Mouse (Mus musculus) spleen, postnatal 14 days (tissue): ENCODE measurements around the gene Unc93b1.

ENCODE experiments used
- DNase-seq, 2 experiments: peaks; one replicate each; pipeline ENCODE4 v3.0.0; 2021 to 2022; ENCODE audit warnings: low spot score in 2 of 2

Gene Unc93b1

GRCm38 (mm10) chr19:3983527-3984200, 48.7 kb downstream of the Unc93b1 start:
- no peak for DNase-seq

GRCm38 (mm10) chr19:3985261-3985681, 50.3 kb downstream of the Unc93b1 start:
- DNase-seq = no peak

- peak in 1 of 2 experiments; percentile 34 for DNase-seq
These were observed 51.3 kb downstream of the Unc93b1 start, which contains the start of gene Acy3 for GRCm38 (mm10) chr19:3986334-3986733. Gene Acy3 (plus strand): TSS chr19:3986570.

- no peak for DNase-seq
These were observed 53.1 kb downstream of the Unc93b1 start for GRCm38 (mm10) chr19:3988066-3988465.

- no peak for DNase-seq
These were observed 53.8 kb downstream of the Unc93b1 start for GRCm38 (mm10) chr19:3988750-3989149.

- DNase-seq = no peak
These were observed 55.8 kb downstream of the Unc93b1 start for GRCm38 (mm10) chr19:3990804-3991203.

GRCm38 (mm10) chr19:3991562-3991961, 56.6 kb downstream of the Unc93b1 start:
- DNase-seq = no peak

- no peak for DNase-seq
These were observed 57.0 kb downstream of the Unc93b1 start for GRCm38 (mm10) chr19:3991966-3992365.

GRCm38 (mm10) chr19:3992416-3992815, 57.4 kb downstream of the Unc93b1 start, which contains the start of gene Tbx10:
Gene Tbx10 (plus strand): TSS chr19:3992752.
- no peak for DNase-seq

- DNase-seq = no peak
These were observed 59.9 kb downstream of the Unc93b1 start for GRCm38 (mm10) chr19:3994932-3995331.

- no peak for DNase-seq
These were observed 60.5 kb downstream of the Unc93b1 start for GRCm38 (mm10) chr19:3995505-3995904.

- DNase-seq = no peak
These were observed 61.1 kb downstream of the Unc93b1 start for GRCm38 (mm10) chr19:3996106-3996505.

- DNase-seq = no peak
These were observed 61.8 kb downstream of the Unc93b1 start for GRCm38 (mm10) chr19:3996747-3997146.

GRCm38 (mm10) chr19:3997231-3997630, 62.2 kb downstream of the Unc93b1 start:
- DNase-seq = no peak

GRCm38 (mm10) chr19:3998335-3998734, 63.3 kb downstream of the Unc93b1 start:
- no peak for DNase-seq
